Mouse (Mus musculus) megakaryocyte, embryonic 14.5 days (primary cell): Measurements from ENCODE around the gene Tmem140.

Experiments
- FLI1 ChIP-seq: IDR thresholded peaks from 2 replicates; pipeline ENCODE4 v1.6.1; 2012; ENCODE audit warnings: low read length, inconsistent platforms, mixed read lengths
- GATA1 ChIP-seq: IDR thresholded peaks from 3 replicates; pipeline ENCODE4 v1.6.1; 2012; ENCODE audit warnings: mixed read lengths, low read length, inconsistent platforms, borderline replicate concordance

- no peak for TF ChIP-seq GATA1
- TF ChIP-seq FLI1: no peak
Observed at GRCm38 (mm10) chr6:34832352-34832751, 30.6 kb upstream of the Tmem140 start.
